Mouse (Mus musculus) ES-E14 (cell line): ENCODE results near the gene Ptafr. TPM values are rescaled to one million over a fixed set of nuclear protein-coding genes. Genes with fewer than 3 reads are reported as not detected.

Source experiments
- DNase-seq: peaks from one replicate; pipeline ENCODE4 v3.0.0-alpha.2; 2013; ENCODE audit warnings: low read depth, low spot score
- H3K27ac ChIP-seq: 2 replicates; pipeline ENCODE4 v1.5.1; 2012; ENCODE audit warnings: low read depth, mild to moderate bottlenecking, low read length, moderate library complexity, mixed read lengths; ENCODE audit not compliant: poor library complexity, insufficient read depth, severe bottlenecking
- H3K36me3 ChIP-seq: 2 replicates; pipeline ENCODE4 v1.6.1; 2012; ENCODE audit warnings: mild to moderate bottlenecking, low read length, moderate library complexity, mixed read lengths; ENCODE audit not compliant: control insufficient read depth, poor library complexity, insufficient read depth, severe bottlenecking
- H3K4me1 ChIP-seq, 2 experiments: fragments of 150-350 bp in 1 of 2; sonication (generic) in 1 of 2; 2 replicates each; pipeline ENCODE4 v1.6.1; 2012; ENCODE audit warnings: low read length in 2 of 2, mild to moderate bottlenecking in 1 of 2, mixed read lengths in 1 of 2; ENCODE audit not compliant: control insufficient read depth in 2 of 2, insufficient read depth in 2 of 2, poor library complexity in 1 of 2
- H3K4me3 ChIP-seq, 2 experiments: fragments of 150-350 bp in 1 of 2; sonication (generic) in 1 of 2; 2 replicates each; pipeline ENCODE4 v1.5.1; 2012; ENCODE audit warnings: low read length in 2 of 2, low read depth in 1 of 2, mild to moderate bottlenecking in 1 of 2, mixed read lengths in 1 of 2; ENCODE audit not compliant: insufficient read depth in 1 of 2, poor library complexity in 1 of 2, severe bottlenecking in 1 of 2
- H3K9ac ChIP-seq: 2 replicates; pipeline ENCODE4 v1.6.1; 2012; ENCODE audit warnings: low read depth, mild to moderate bottlenecking, low read length, mixed read lengths; ENCODE audit not compliant: poor library complexity, insufficient read depth, severe bottlenecking
- H3K9me3 ChIP-seq: fragments of 150-350 bp; sonication (generic); 2 replicates; pipeline ENCODE4 v1.6.1; 2012; ENCODE audit warnings: low read depth, mild to moderate bottlenecking, low read length; ENCODE audit not compliant: control insufficient read depth, insufficient read depth
- CHD2 ChIP-seq: IDR thresholded peaks from 2 replicates; pipeline ENCODE4 v1.6.1; 2014; ENCODE audit warnings: mild to moderate bottlenecking, low read depth, low read length, inconsistent platforms
- HCFC1 ChIP-seq: IDR thresholded peaks from 2 replicates; pipeline ENCODE4 v1.6.1; 2012; ENCODE audit warnings: low read length, inconsistent platforms, borderline replicate concordance; ENCODE audit not compliant: insufficient read depth
- MAFK ChIP-seq: IDR thresholded peaks from 2 replicates; pipeline ENCODE4 v1.6.1; 2014; ENCODE audit warnings: mild to moderate bottlenecking, low read depth, low read length, inconsistent platforms; ENCODE audit not compliant: insufficient read depth
- ZC3H11A ChIP-seq: IDR thresholded peaks from 2 replicates; pipeline ENCODE4 v1.6.1; 2012; ENCODE audit warnings: low read depth, mild to moderate bottlenecking, inconsistent platforms, low read length, borderline replicate concordance
- ZNF384 ChIP-seq: IDR thresholded peaks from 2 replicates; pipeline ENCODE4 v1.6.1; 2012; ENCODE audit warnings: low read depth, low read length, inconsistent platforms
- in situ Hi-C, 2 experiments: fragments of 600-800 bp; cut with MboI; formaldehyde crosslinking; loops; one replicate each; pipeline ENCODE4 v1.15.1; 2025; ENCODE audit warnings: low sequenced_read_pairs in 2 of 2, inconsistent platforms in 1 of 2; ENCODE audit not compliant: unreplicated experiment in 2 of 2
- total RNA-seq: library from RNA; depleted of rRNA; stranded (reverse); fragments of 300-350 nt; gene quantifications from 2 replicates; pipeline ENCODE4 v1.2.3, GENCODE M21; 2012

Gene Ptafr
- total RNA-seq, 1 experiment, result 0.40 TPM

DNA sequence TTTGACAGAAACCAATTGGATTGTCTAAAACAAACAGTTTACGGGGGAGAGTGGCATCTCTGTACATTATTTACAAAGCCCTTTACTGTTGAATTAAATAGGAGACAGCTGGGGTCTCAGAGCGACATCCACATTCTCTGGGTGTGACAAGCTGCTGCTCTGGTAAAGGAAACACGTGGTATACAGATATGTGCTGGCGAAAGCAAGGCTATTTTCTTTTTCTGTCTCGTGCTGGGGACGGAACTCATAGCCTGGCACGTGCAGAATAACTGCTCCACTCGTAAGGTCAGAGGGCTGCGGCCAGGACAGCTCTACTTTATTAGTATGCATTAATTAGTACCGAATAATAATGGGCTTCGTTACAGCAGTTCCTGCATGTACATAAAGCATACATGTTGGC, 9.5 kb downstream of the Ptafr start:
- no peaks in the 10 kb centered on the region for H3K36me3 ChIP-seq
- no peaks in the 10 kb centered on the region for H3K9me3 ChIP-seq
- H3K4me1 ChIP-seq, result peaks cover 0 to 2% of the 10 kb centered on the region in 2 experiments; a peak in 1 of 4 replicates
- DNase-seq, result no peak
- in situ Hi-C loops, result no loop called here
- no peak overlapping the region for H3K27ac ChIP-seq
- no peak overlapping the region for H3K9ac ChIP-seq
- no peak overlapping the region for H3K4me3 ChIP-seq
- TF ChIP-seq ZC3H11A (no peak), CHD2 (no peak), HCFC1 (no peak), ZNF384 (no peak), MAFK (no peak)

DNA sequence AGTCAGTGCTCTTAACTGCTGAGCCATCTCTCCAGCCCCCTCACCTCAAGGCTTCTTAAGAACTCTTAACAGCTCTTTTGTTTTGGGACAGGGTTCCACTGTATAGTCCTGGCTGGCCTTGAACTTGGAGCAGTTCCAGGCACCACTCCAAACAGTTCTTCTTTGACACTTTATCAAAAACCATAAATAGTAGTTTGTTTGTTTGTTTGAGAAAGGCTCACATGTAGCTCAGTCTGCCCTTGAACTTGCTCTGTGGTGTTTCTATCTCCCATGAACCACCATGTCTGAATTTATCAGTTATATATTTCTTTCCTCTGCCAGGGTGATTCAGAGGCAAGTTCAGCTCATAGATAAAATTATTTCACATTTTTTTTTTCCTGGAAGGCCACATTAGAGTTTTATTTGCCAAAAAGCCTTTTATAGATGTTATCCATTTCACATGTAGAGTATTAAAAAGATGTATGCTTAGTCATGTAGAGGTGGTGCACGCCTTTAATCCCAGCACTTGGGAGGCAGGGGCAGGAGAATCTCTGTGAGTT, 11.0 kb downstream of the Ptafr start:
- H3K36me3 ChIP-seq, result no peaks in the 10 kb centered on the region
- in situ Hi-C loops, result no loop called here
- no peak overlapping the region for H3K27ac ChIP-seq
- H3K9ac ChIP-seq, result no peak overlapping the region
- no peaks in the 10 kb centered on the region for H3K4me1 ChIP-seq
- H3K9me3 ChIP-seq, result no peaks in the 10 kb centered on the region
- DNase-seq, result no peak
- TF ChIP-seq CHD2, result no peak
- TF ChIP-seq MAFK, result no peak
- no peak for TF ChIP-seq ZC3H11A
- H3K4me3 ChIP-seq, result no peak overlapping the region

DNA sequence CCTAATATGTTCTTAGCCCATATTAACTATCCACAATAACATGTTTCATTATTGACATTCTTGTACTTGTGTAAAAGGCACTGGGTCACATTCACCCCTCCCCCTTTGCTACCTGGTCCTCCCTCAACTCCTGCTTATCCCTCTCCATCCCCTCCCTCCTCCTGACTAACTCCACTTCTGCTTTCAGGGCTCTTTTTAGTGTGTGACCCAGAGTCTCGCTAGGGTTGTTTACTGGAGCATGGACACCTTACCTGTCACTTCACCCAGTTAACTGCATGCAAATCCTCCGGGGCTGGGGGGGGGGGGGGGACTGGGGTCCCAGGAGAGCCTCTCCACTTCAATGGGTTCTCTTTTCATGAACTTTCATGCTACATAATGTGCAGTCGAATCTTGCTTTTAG, 19.9 kb downstream of the Ptafr start:
- H3K9me3 ChIP-seq, result no peaks in the 10 kb centered on the region
- no peak overlapping the region for H3K27ac ChIP-seq
- in situ Hi-C loops, result no loop called here
- no peak overlapping the region for H3K4me3 ChIP-seq
- no peaks in the 10 kb centered on the region for H3K36me3 ChIP-seq
- TF ChIP-seq HCFC1 (no peak), ZC3H11A (no peak), CHD2 (no peak), MAFK (no peak), ZNF384 (no peak)
- no peaks in the 10 kb centered on the region for H3K4me1 ChIP-seq
- no peak overlapping the region for H3K9ac ChIP-seq
- DNase-seq, result no peak

DNA sequence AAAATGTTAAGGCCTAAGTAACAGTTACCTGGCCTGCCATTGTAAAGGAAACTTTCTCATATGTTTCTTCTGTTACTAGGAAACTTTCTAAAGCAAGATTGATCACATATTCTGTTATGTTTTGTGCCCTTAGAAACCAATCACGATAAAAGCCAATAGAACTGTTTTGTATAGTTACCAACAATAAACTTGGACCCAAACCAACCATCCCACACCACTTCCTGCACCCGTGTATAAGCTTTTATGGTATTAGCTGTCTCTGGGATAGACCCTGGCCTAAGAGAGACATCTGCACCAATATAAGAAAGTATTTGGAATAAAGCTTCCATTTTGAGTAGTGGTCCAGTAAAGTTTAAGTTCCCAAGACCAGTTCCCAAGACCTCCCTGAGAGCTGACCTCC, 21.1 kb downstream of the Ptafr start:
- Histone ChIP-seq H3K36me3 (no peaks in the 10 kb centered on the region), H3K4me1 (no peaks in the 10 kb centered on the region), H3K9ac (no peak overlapping the region), H3K4me3 (no peak overlapping the region), H3K27ac (no peak overlapping the region), H3K9me3 (no peaks in the 10 kb centered on the region)
- no peak for DNase-seq
- in situ Hi-C loops, result no loop called here
- no peak for TF ChIP-seq ZC3H11A
- TF ChIP-seq ZNF384, result no peak
- TF ChIP-seq MAFK, result no peak
- no peak for TF ChIP-seq CHD2
- no peak for TF ChIP-seq HCFC1

DNA sequence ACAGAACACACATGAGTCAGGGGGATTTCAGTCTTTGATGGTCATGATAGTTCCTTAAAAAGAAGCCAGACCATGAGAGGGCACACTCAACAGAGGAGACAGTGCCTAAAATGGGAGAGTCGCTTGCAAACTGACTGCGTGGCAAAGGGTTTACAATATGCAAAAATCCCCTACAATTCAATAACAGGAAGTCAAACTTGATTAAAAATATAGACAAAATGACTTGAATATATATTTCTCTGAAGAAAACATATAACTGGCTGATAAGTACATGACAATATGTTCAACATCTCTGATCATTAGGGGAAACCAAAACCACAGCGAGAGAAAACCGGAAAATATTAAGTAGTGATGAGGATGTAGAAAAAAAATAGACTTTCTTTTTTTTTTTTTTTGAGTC, 22.4 kb downstream of the Ptafr start:
- Histone ChIP-seq H3K9ac (no peak overlapping the region), H3K36me3 (no peaks in the 10 kb centered on the region), H3K4me1 (no peaks in the 10 kb centered on the region), H3K4me3 (no peak overlapping the region), H3K9me3 (no peaks in the 10 kb centered on the region), H3K27ac (no peak overlapping the region)
- in situ Hi-C loops, result no loop called here
- no peak for DNase-seq
- TF ChIP-seq CHD2 (no peak), MAFK (no peak), ZNF384 (no peak), HCFC1 (no peak), ZC3H11A (no peak)
